Mouse (Mus musculus) gastrocnemius, postnatal 10 days (tissue): ENCODE data around the gene Dtnbp1. TPM values are rescaled to one million over a fixed set of nuclear protein-coding genes. Genes with fewer than 3 reads are reported as not detected.

Source experiments
- DNase-seq: peaks from one replicate; pipeline ENCODE4 v3.0.0; 2021; ENCODE audit warnings: mixed read lengths
- total RNA-seq, 2 experiments: library from RNA; stranded (reverse); gene quantifications; 2 replicates each; pipeline ENCODE4 v1.2.3; 2021

Gene Dtnbp1
- total RNA-seq, 2 experiments from 2014 or later: 28.2 to 30.1 TPM

- peak; percentile 65 for DNase-seq
Observed at GRCm38 (mm10) chr13:45001228-45001910, 578 bp downstream of the Dtnbp1 start.

- no peak for DNase-seq
Observed at GRCm38 (mm10) chr13:45000836-45001227, 1.1 kb downstream of the Dtnbp1 start.

- DNase-seq: no peak
Observed at GRCm38 (mm10) chr13:44999211-44999610, 2.7 kb downstream of the Dtnbp1 start.

GRCm38 (mm10) chr13:44996339-44996738, 5.6 kb downstream of the Dtnbp1 start:
- DNase-seq: no peak

- DNase-seq: no peak
Observed at GRCm38 (mm10) chr13:44992550-44993205, 9.3 kb downstream of the Dtnbp1 start.

- no peak for DNase-seq
Observed at GRCm38 (mm10) chr13:44991936-44992335, 10.0 kb downstream of the Dtnbp1 start.

GRCm38 (mm10) chr13:44990073-44990682, 11.8 kb downstream of the Dtnbp1 start:
- DNase-seq: no peak

- no peak for DNase-seq
Observed at GRCm38 (mm10) chr13:44986352-44986751, 15.6 kb downstream of the Dtnbp1 start.

GRCm38 (mm10) chr13:44985321-44985720, 16.6 kb downstream of the Dtnbp1 start:
- DNase-seq: no peak

- DNase-seq: no peak
Observed at GRCm38 (mm10) chr13:44983635-44984401, 18.1 kb downstream of the Dtnbp1 start.

- no peak for DNase-seq
Observed at GRCm38 (mm10) chr13:44982799-44983198, 19.1 kb downstream of the Dtnbp1 start.

- DNase-seq: no peak
Observed at GRCm38 (mm10) chr13:44979433-44979832, 22.5 kb downstream of the Dtnbp1 start.

- DNase-seq: no peak
Observed at GRCm38 (mm10) chr13:44977483-44978141, 24.3 kb downstream of the Dtnbp1 start.

GRCm38 (mm10) chr13:44977059-44977458, 24.9 kb downstream of the Dtnbp1 start:
- no peak for DNase-seq

GRCm38 (mm10) chr13:44960542-44961291, 41.2 kb downstream of the Dtnbp1 start:
- no peak for DNase-seq

- DNase-seq: no peak
Observed at GRCm38 (mm10) chr13:44957049-44957448, 44.9 kb downstream of the Dtnbp1 start.

- no peak for DNase-seq
Observed at GRCm38 (mm10) chr13:44955781-44956180, 46.2 kb downstream of the Dtnbp1 start.

- DNase-seq: no peak
Observed at GRCm38 (mm10) chr13:44954232-44954568, 47.7 kb downstream of the Dtnbp1 start.

GRCm38 (mm10) chr13:44953546-44954231, 48.3 kb downstream of the Dtnbp1 start:
- no peak for DNase-seq

GRCm38 (mm10) chr13:44952393-44953086, 49.4 kb downstream of the Dtnbp1 start:
- DNase-seq: no peak
